Mouse (Mus musculus) embryonic facial prominence, embryonic 13.5 days (tissue): Measurements from ENCODE around the gene Hist1h2bb. TPM values are rescaled to one million over a fixed set of nuclear protein-coding genes. Genes with fewer than 3 reads are reported as not detected.
"Not testable (repeated sequence)": the region's sequence is repeated elsewhere in the genome, so short reads cannot be mapped to it uniquely, and the experiment has no call there.

Experiments
- ATAC-seq: fragments of 200-750 bp; cut with Nextera tagmentation; 2 replicates; pipeline ENCODE4 v1.8.0; 2017; ENCODE audit warnings: low read depth; ENCODE audit not compliant: insufficient number of reproducible peaks, insufficient read depth, low FRiP score, low TSS enrichment
- H3K27ac ChIP-seq: fragments of 300-500 bp; sonication (generic); 2 replicates; pipeline ENCODE4 v1.5.1; 2015; ENCODE audit warnings: moderate library complexity, mild to moderate bottlenecking, inconsistent platforms
- H3K27me3 ChIP-seq: fragments of 300-500 bp; sonication (generic); 2 replicates; pipeline ENCODE4 v1.6.1; 2015; ENCODE audit warnings: mild to moderate bottlenecking, inconsistent platforms
- H3K36me3 ChIP-seq: fragments of 300-500 bp; sonication (generic); 2 replicates; pipeline ENCODE4 v1.6.1; 2015; ENCODE audit warnings: mild to moderate bottlenecking, inconsistent platforms
- H3K4me1 ChIP-seq: fragments of 300-500 bp; sonication (generic); 2 replicates; pipeline ENCODE4 v1.6.1; 2015; ENCODE audit warnings: inconsistent platforms
- H3K4me2 ChIP-seq: fragments of 300-500 bp; sonication (generic); 2 replicates; pipeline ENCODE4 v1.6.1; 2015; ENCODE audit warnings: moderate library complexity, mild to moderate bottlenecking, inconsistent platforms
- H3K4me3 ChIP-seq: fragments of 300-500 bp; sonication (generic); 2 replicates; pipeline ENCODE4 v1.5.1; 2015; ENCODE audit warnings: mild to moderate bottlenecking, inconsistent platforms
- H3K9ac ChIP-seq: fragments of 300-500 bp; sonication (generic); 2 replicates; pipeline ENCODE4 v1.6.1; 2015; ENCODE audit warnings: mild to moderate bottlenecking, inconsistent platforms
- H3K9me3 ChIP-seq: fragments of 300-500 bp; sonication (generic); 2 replicates; pipeline ENCODE4 v1.6.1; 2016; ENCODE audit warnings: inconsistent platforms
- WGBS: fragments of 180-500 bp; shearing (Covaris S2); methylation state at CpG from one replicate; pipeline ENCODE4 v1.1.7; 2015; ENCODE audit warnings: mixed read lengths; 5-methylcytosine and 5-hydroxymethylcytosine counted together
- polyA plus RNA-seq: library from polyadenylated mRNA; unstranded; fragments of >200 nt; fragmentation: Nextera tagmentation; extraction: Ambion mirVana; gene quantifications from 2 replicates; pipeline ENCODE4 v1.2.1, GENCODE M21; 2015

Hist1h2bb gene
- polyA plus RNA-seq, 1 experiment from 2014 or later, result 4.2 TPM

DNA sequence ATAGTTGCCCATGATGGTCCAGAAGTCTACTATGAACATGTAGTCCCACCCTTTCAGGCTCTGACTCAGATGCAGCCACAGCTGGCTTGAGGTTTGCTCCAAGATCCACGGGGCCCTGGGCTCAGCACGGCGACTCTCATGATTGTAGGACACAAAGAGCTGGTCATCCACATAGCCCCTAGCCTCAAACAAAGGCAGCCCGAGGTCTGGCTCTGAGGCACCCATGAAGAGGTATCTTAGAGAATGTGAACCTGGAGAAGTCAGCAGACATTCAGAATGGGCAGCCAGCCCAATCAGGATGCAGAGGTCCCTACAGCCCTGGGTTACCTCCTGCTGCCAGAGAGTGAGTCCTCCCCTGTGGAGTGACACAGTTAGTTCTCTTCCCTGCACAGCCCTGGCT, 38.5 kb upstream of the Hist1h2bb start:
- no peak for ATAC-seq
- 88% methylated on average over 4 of the region's 4 CpGs for WGBS
- no peaks in the 10 kb centered on the region for H3K27me3 ChIP-seq
- H3K4me2 ChIP-seq, result no peak overlapping the region
- H3K9ac ChIP-seq, result no peak overlapping the region
- H3K27ac ChIP-seq, result no peak overlapping the region
- no peak overlapping the region for H3K4me3 ChIP-seq
- H3K36me3 ChIP-seq, result no peaks in the 10 kb centered on the region
- no peaks in the 10 kb centered on the region for H3K9me3 ChIP-seq
- H3K4me1 ChIP-seq, result peaks cover 16% of the 10 kb centered on the region

DNA sequence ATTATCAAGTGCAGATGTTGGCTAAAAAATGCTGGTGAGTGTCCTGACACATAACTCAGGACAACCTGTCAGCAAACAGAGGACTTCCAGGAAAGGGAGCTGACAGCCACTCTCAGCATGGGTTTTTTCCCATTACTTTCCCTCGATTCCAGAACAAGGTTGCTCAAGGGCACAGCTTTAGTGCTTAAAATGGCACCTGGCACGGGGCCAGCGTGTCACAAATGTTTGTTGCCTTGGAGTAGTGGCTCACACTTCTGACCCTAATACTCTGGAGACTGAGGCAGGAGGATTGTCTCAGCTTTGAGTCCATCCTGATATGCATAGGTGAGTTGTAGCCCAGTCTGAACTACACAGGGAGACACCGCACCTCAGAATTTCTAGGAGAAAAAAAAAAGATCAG, 37.9 kb upstream of the Hist1h2bb start:
- Histone ChIP-seq H3K27me3 (no peaks in the 10 kb centered on the region), H3K4me2 (no peak overlapping the region), H3K36me3 (no peaks in the 10 kb centered on the region), H3K4me1 (peaks cover 16% of the 10 kb centered on the region), H3K9ac (no peak overlapping the region), H3K4me3 (no peak overlapping the region), H3K27ac (no peak overlapping the region), H3K9me3 (no peaks in the 10 kb centered on the region)
- 71% methylated on average over 4 of the region's 4 CpGs for WGBS
- no peak for ATAC-seq

DNA sequence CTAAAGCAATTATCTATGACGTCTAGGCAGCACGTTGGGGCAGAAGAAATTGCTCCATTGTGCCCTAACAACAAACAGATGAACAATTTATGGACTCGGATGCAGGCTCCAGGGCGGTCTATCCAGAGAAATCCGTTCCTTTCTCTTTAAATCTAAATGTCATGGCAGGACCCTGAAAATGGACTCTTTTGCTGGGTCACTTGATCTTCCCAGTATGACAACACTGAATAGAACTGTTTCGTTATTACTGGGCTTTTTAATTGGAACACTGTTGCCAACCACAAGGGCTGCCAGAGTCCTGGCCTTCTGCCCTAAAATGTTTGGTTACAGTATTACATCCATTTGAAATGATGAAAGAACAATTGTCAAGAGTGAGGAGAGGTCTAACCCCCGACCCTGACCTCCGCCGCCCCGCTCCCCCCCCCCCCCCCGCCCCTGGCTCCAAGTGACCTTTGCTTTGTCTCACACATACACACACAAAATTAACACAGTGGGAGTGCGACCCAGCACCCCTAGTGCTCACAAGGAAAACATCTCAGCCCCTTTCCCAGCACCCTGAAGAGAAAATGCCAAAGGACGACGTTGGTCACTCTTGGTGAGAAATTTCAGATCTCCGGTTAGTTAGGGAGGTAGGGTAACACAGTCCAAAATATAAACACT, 36.7 kb upstream of the Hist1h2bb start:
- H3K4me2 ChIP-seq, result peak overlapping the region; percentile 73
- no peaks in the 10 kb centered on the region for H3K27me3 ChIP-seq
- H3K4me3 ChIP-seq, result peak overlapping the region; percentile 46
- no peaks in the 10 kb centered on the region for H3K9me3 ChIP-seq
- H3K9ac ChIP-seq, result peak overlapping the region; percentile 71
- H3K4me1 ChIP-seq, result peaks cover 16% of the 10 kb centered on the region
- no peak for ATAC-seq
- 0 out of 2 replicates have a peak overlapping the region, but pooled peaks have one; percentile 49 for H3K27ac ChIP-seq
- H3K36me3 ChIP-seq, result no peaks in the 10 kb centered on the region
- WGBS, result 10% methylated on average over 15 of the region's 15 CpGs

DNA sequence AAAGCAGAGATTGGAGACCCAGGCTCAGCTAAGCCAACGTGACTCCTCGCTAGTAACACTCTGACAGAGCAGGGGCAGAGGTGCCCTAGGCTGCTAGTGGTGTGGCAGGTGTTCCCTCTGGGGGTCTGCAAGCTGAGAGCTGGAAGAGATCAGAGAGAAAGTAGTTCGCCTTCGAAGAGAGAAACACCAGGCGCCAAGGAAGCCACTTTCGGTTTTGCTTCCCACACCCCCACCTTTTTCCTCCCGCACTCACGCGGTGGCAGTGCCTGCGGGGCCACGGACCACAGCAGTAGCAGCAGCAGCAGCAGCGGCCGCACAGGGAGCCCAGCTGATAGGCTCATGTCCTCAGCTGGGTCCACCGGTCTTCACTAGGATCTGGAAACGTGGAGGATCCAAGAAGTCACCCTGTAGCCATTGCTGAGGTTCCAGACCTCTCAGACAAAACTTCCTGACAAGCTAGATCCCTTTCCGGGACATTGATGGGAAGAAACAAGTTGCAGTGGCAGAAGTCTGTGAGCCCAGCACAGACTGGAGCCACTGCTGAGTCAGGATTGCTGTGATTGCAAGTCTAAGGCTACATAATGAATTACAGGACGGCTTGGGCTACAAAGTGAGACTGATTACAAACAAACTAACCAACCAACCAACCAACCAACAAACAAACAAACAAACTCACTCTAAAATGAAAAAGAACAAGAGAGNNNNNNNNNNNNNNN, 36.0 kb upstream of the Hist1h2bb start, which contains the start of gene Hfe:
Hfe (minus strand) TSS at position 481 of the 716 bp plus-strand sequence.
- Histone ChIP-seq H3K4me2 (peak within 1 kb of the TSS; percentile 73), H3K27me3 (no peaks in the 10 kb centered on the region), H3K4me3 (peak within 1 kb of the TSS; percentile 46), H3K9ac (peak within 1 kb of the TSS; percentile 71), H3K4me1 (peaks cover 16% of the 10 kb centered on the region), H3K9me3 (no peaks in the 10 kb centered on the region), H3K36me3 (no peaks in the 10 kb centered on the region), H3K27ac (peak within 1 kb of the TSS; percentile 49; the same call in 1 of the 2 replicates)
- 3% methylated on average over 17 of the region's 17 CpGs for WGBS
- ATAC-seq, result no peak

DNA sequence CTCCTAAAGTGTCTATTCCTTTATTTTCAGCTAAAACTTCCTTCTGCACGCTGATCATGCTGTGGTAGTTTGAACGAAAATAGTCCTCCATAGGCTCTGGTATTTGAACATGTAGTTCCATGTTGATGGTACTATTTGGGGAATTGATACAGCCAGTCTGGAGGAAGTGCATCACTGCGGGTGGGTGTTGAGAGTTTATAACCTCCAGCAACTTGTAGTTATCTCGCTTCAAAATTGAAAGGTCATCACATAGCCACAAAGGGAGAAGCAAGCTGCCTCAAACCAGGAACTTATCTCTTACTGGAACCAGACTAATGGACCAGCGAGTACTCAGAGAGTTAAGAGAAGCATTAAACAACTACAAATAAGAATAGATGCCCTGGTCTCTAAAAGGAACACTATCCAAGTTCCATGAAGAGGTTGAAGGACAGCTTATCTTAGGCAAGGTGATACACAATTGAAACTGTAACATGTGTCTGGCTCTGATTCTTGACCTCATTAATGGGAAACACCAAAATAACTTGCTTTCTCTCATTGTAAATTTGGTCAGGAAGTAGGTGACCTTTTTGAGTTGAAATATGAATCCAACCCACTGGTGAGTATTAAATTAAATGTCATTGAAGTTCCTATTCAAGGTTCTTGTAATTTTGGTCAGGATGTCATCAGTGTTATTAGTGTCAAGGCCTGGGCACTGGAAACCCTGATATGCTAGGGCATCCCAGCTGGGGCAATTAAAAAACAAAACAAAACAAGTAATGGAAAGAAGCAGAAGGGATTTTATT, 30.1 kb upstream of the Hist1h2bb start:
- no peaks in the 10 kb centered on the region for H3K27me3 ChIP-seq
- no peak overlapping the region for H3K4me2 ChIP-seq
- no peak overlapping the region for H3K9ac ChIP-seq
- H3K9me3 ChIP-seq, result no peaks in the 10 kb centered on the region
- no peak for ATAC-seq
- no peaks in the 10 kb centered on the region for H3K4me1 ChIP-seq
- no peak overlapping the region for H3K4me3 ChIP-seq
- no peaks in the 10 kb centered on the region for H3K36me3 ChIP-seq
- no peak overlapping the region for H3K27ac ChIP-seq
- WGBS, result 85% methylated on average over 5 of the region's 5 CpGs

DNA sequence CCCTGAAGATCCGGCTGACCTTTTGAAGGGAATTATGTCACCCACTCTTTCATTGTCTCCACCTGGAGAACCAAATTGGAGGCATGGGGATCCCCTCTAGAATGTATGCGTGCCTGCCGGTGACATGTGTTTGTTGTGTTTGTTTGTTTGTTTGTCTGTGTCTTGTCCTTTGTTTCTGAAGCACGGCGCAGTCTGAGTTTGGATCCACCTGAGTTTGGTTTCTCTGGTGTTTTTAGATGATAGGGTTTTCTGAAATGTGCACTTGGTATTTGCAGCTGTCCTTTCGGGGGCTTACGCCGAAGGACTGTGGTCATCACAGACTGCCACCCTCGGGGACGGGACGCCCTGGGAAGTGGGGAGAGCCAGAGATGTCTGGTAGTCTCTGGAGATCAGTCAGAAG, 29.4 kb upstream of the Hist1h2bb start:
- Histone ChIP-seq H3K4me1 (no peaks in the 10 kb centered on the region), H3K4me3 (no peak overlapping the region), H3K9me3 (no peaks in the 10 kb centered on the region), H3K27ac (no peak overlapping the region), H3K9ac (no peak overlapping the region), H3K36me3 (no peaks in the 10 kb centered on the region), H3K4me2 (no peak overlapping the region), H3K27me3 (no peaks in the 10 kb centered on the region)
- WGBS, result 56% methylated on average over 11 of the region's 11 CpGs
- ATAC-seq, result no peak

DNA sequence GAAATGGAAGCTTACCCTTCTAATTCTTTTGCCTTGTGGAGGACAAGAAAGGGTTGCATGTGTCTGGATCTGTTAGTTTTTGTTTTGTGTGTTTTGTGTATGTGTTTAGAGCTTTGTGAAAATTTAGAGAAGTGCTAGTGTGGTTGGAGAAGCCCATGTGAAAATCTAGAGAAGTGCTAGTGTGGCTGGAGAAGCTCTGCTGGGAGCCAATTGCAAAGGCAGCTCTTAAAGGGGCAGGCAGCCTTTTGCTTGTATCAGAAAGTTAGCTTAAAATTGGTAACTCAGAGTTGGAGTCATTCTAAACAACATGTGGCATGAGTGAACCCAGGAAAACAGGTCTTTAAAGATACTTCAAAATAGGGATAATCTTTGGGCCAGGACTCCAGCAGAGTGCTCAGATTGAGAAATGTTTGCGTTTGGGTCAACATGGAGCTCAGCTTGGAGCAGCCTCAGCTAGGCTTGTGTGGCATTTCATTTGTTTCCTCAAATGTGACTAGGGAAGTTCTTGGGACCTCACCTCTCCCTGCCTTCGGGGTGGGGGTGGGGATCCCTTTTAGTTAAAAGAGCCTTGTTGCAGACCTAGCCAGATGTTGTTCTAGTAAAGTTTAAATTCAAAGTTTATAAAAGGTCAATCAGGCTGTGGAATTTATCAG, 28.8 kb upstream of the Hist1h2bb start:
- H3K9me3 ChIP-seq, H3K4me2 ChIP-seq, ATAC-seq, H3K4me3 ChIP-seq, H3K4me1 ChIP-seq, H3K27me3 ChIP-seq, H3K27ac ChIP-seq, H3K36me3 ChIP-seq, H3K9ac ChIP-seq: not testable (repeated sequence)
- WGBS, result 16% methylated on average over 2 of the region's 2 CpGs

DNA sequence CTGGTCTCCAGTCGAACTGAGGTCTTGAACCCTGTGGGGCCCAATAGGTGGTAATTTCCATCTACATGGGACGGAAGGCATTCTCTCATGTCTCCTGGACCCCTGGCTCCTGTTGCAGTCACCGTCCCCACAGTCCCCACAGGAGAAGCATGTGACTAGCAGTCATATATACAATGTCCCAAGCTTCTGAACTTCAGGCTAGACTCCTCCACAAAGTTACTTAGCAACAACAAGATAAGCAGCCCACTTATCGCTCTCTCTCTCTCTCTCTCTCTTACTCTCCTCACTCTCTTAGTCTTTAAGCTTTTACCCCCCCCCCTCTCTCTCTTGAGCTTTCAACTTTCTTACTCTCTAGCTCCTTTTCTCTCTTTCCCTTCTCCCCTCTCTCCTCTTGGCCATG, 22.3 kb upstream of the Hist1h2bb start:
- no peak overlapping the region for H3K4me2 ChIP-seq
- H3K4me1 ChIP-seq, result no peaks in the 10 kb centered on the region
- H3K9ac ChIP-seq, result no peak overlapping the region
- 92% methylated on average over 4 of the region's 4 CpGs for WGBS
- ATAC-seq, result no peak
- H3K36me3 ChIP-seq, result no peaks in the 10 kb centered on the region
- no peak overlapping the region for H3K27ac ChIP-seq
- H3K9me3 ChIP-seq, result no peaks in the 10 kb centered on the region
- H3K27me3 ChIP-seq, result no peaks in the 10 kb centered on the region
- no peak overlapping the region for H3K4me3 ChIP-seq

DNA sequence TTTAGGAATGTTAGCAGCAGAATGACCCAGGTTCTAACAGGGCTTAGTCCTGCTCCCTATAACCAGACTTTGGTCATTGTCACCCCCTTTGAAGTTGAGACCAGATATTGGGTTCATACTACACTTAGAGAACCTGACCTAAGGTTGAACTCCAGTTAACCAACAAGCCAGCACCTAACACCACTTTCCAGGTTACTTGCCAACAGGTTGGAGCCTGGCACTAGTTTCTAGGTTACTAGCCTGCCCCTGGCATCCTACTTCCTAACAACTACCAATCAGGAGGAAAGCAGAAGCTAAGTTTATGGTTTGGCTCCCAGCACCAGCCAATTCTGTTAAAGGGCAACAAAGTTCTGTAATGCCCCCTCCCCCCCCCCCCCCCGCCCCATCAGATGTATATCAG, 21.3 kb upstream of the Hist1h2bb start:
- 40% methylated on average over 1 of the region's 1 CpGs for WGBS
- Histone ChIP-seq H3K27me3 (no peaks in the 10 kb centered on the region), H3K4me3 (no peak overlapping the region), H3K9ac (no peak overlapping the region), H3K36me3 (no peaks in the 10 kb centered on the region), H3K4me2 (no peak overlapping the region), H3K4me1 (no peaks in the 10 kb centered on the region), H3K9me3 (no peaks in the 10 kb centered on the region), H3K27ac (no peak overlapping the region)
- no peak for ATAC-seq

DNA sequence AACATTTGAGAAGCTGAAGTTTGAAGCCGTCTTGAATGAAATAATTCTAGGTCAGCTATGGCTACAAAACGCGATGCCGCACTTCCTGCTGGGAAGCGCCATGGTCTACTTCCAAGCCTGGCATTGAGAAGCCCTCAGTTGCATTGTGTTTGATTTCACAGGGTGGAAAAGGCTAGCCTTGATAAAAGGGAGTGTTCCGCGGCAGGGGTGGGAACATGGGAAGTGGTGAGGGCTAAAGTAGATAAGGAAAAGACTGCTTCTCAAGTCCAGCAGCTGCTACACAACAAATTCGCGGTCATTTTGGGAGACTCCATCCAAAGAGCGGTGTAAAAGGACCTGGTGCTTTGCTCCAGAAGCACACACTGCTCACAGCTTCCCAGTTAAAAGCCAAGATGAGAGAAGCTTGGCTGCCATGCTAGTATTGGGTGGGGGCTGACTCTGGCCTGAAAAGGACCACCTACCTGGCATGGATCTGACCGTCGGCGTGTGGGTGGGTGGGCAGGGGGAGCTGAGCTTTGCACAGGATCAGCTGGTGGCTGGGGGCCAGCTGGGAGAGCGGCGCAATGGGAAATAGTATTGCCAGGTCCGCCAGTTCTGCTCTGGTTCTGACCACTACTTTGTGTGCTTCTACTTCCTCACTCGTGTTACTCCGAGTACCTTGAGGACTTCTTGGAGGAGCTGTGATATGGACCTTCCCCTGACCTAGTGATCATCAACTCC, 17.9 kb upstream of the Hist1h2bb start:
- no peak overlapping the region for H3K27ac ChIP-seq
- WGBS, result 90% methylated on average over 18 of the region's 18 CpGs
- no peaks in the 10 kb centered on the region for H3K36me3 ChIP-seq
- no peaks in the 10 kb centered on the region for H3K4me1 ChIP-seq
- no peaks in the 10 kb centered on the region for H3K9me3 ChIP-seq
- no peak overlapping the region for H3K9ac ChIP-seq
- H3K27me3 ChIP-seq, result no peaks in the 10 kb centered on the region
- no peak overlapping the region for H3K4me3 ChIP-seq
- H3K4me2 ChIP-seq, result no peak overlapping the region
- no peak for ATAC-seq

DNA sequence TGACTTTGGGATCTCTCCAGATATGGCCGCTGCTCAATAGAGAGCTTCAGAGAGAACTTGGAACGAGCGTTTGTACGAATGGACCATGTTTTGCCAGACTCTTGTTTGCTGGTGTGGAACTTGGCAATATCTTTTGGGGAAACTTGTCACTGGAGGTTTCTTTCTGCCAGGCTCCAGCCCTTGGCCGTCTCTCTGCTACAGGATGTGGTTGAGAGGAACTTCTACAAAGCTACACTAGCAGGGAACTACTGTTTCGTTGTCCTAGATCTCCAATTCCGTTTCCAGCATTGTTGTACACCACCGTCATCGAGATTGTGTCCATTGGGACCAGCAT, 17.4 kb upstream of the Hist1h2bb start:
- Histone ChIP-seq H3K9me3 (no peaks in the 10 kb centered on the region), H3K4me2 (no peak overlapping the region), H3K4me1 (no peaks in the 10 kb centered on the region), H3K36me3 (no peaks in the 10 kb centered on the region), H3K4me3 (no peak overlapping the region), H3K9ac (no peak overlapping the region), H3K27ac (no peak overlapping the region), H3K27me3 (no peaks in the 10 kb centered on the region)
- whole genome bisulfite sequencing, result 93% methylated on average over 9 of the region's 9 CpGs
- no peak for ATAC-seq
